Mouse (Mus musculus) embryonic fibroblast, embryonic 13.5 days (primary cell): Measurements from ENCODE around the gene Zc3h12d.

Experiments used
- CTCF ChIP-seq: IDR thresholded peaks from 2 replicates; pipeline ENCODE4 v1.5.1; 2011; ENCODE audit warnings: mild to moderate bottlenecking, control low read depth, low read length, moderate library complexity, borderline replicate concordance; ENCODE audit not compliant: insufficient read depth
- POLR2A ChIP-seq: IDR thresholded peaks from 2 replicates; pipeline ENCODE4 v1.6.1; 2011; ENCODE audit warnings: low read depth, mild to moderate bottlenecking, control low read depth, low read length, moderate library complexity

GRCm38 (mm10) chr10:7845136-7845535 is 12.9 kb downstream of the Zc3h12d start:
- TF ChIP-seq CTCF (no peak), POLR2A (no peak)
